Mouse (Mus musculus) urinary bladder, postnatal 4 days (tissue): Measurements from ENCODE around the gene Gm28035.
A peak's percentile ranks its signal among the peaks of the same experiment; 100 is the strongest.

ENCODE experiments used
- DNase-seq, 2 experiments: peaks; one replicate each; pipeline ENCODE4 v3.0.0; 2021 to 2022; ENCODE audit warnings: low spot score in 2 of 2

Gm28035 gene

DNA sequence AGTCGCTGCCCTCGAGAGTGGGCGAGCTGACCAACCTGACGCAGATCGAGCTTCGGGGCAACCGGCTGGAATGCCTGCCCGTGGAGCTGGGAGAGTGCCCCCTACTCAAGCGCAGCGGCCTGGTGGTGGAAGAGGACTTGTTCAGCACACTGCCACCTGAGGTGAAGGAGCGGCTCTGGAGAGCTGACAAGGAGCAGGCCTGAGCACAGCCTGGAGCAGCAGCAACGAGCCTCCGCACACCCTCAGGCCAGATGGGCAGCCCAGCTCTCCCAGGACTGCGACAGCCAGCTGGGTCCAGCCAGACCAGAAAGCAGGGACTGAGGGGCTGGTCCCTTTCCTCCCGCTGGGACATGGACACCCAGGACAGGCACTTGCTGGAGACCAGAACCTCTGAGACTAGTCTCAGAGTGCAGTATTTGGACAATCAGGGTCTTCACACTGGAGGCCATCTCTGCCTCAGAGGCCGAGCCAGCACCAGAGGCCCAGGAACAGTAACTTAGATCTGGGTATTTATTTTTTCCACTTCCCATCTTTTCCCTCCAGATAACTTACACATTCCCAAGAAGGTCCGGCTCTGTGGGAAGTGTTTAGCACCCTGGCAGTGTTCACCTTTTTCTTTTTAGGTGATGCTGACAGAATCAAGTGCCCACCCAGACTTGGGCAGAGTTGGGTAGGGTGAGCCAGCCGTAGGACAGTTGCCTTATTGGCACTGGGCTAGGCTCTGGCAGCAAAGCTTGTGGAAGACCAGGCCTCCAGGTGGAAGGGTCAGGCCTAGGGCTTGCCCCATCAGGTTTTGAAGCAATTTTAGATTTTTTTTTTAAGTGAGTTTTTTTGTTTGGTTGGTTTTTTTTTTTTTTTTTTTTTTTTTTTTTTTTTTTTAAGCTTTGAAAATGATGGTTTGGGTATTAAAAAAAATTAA is 21.8 kb downstream of the Gm28035 start:
- DNase-seq: no peak

DNA sequence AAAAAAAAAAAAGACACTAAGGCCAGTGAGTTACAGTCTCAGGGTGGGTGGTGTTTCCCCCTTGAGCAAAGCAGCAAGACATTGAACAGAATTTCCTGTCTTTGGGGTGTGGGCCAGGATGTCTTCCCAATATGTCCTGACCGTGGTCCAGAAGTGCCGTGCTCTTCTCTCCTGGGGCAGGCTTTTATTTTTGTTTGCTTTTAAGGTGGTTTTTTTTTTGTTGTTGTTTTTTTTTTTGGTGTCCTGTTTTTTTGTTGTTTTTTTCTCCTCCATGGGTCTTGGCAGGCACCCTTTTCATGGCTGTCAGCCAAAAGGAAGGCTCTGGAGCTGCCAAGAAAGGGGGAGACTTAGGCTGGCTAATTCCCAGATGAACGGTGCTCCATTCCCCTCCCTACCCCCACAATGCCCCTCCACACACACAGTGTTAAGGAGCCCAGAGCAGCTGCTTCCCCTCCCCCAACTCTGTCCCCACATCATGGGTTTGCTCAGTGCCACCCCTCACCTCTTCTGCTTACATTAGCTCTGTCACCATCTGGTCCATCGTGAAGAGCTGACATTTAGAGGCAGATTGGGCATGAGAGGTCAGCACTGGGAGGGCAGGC is 22.6 kb downstream of the Gm28035 start:
- DNase-seq: no peak

DNA sequence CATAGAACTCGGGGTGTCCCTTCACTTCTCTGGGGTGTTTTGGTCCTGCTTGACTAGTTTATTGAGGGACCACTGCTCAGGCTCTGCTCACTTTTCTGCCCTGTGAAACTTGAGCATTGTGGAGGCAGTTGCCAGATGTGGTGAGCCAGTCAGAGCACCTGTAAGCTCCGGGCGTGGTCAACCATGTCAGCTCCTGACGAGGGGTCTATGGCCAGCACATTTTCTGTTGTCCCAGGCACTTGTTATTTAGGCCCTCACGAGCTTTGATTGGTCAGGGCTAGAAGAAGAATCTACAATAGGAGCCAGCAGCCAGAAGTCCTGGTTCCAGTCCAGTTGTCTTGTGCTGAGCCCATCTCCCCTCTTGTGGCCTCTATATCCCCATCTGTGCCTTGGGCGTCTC is 23.4 kb downstream of the Gm28035 start:
- DNase-seq: no peak

DNA sequence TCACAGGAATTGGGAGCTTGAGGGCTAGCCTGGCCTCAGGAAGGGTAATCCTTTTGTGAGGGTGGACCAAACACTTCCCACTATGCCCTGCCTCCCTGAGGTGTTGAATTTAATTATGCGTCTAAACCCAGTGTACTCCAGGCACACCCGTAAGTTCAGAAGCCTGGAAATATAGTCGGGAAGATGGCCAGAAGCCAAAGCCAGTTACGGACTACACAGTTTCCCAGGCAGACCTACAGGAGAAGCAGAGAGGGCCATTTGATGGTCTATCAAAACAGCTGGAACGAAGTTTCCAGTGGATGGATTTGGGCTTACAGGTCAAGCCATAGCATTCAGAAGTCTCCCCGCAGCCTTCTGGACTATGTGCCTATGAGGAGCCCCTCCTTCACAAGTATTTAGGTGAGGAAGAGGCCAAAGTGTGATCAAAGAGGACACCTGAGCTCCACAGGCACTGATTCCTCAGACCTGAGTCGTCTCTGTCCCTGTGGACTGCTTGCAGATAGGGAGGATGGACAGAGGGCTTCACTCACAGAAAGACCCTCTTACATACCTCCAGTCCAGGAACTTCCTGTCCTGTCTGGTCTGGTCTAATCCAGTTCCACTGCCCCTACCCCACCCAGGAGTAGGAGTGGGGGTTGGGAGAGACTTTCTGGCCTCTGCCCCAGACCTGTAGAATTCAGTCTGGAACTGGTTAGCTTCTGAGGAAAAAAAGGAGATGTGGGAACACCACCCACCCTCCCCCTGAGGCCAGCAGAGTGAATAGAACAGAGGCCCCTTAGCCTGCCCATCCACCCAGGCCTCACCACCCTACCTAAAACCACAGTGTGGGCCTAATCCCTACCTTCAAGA is 24.5 kb downstream of the Gm28035 start:
- no peak for DNase-seq

DNA sequence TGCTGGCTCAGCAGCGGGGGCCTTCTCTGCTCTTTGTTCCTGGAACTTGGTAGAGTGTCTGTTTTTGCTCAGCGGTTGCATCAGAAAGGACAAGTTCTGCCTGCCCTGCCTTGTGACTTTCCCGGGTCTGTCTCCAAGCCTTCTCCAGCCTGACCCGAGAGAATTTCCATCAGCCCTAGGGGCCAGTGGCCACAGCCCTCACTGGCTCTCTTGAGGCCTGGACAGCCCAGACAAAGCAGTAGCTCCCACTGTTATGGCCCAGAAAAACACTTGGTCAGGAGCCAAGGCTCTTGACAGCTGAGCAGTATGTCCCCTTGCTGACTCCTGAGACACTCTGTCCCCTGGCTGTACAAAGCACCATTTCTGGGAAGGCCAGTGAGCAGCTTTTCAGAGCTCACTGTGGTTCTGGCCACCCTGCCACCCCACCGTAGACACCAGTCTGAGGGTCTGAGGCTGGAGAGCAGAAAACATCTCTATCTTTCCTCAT is 25.4 kb downstream of the Gm28035 start, which contains the start of gene Phyhd1:
TSS of gene Phyhd1 (plus strand) at position 437 of the 487 bp plus-strand sequence.
- peak in 1 of 2 experiments; percentile 61 for DNase-seq

- DNase-seq: peak; percentile 72 to 79
Measured at GRCm38 (mm10) chr2:30266392-30266941, 26.1 kb downstream of the Gm28035 start.

- no peak for DNase-seq
Measured at GRCm38 (mm10) chr2:30267466-30267865, 27.1 kb downstream of the Gm28035 start.

- no peak for DNase-seq
Measured at GRCm38 (mm10) chr2:30268371-30268770, 28.0 kb downstream of the Gm28035 start.

DNA sequence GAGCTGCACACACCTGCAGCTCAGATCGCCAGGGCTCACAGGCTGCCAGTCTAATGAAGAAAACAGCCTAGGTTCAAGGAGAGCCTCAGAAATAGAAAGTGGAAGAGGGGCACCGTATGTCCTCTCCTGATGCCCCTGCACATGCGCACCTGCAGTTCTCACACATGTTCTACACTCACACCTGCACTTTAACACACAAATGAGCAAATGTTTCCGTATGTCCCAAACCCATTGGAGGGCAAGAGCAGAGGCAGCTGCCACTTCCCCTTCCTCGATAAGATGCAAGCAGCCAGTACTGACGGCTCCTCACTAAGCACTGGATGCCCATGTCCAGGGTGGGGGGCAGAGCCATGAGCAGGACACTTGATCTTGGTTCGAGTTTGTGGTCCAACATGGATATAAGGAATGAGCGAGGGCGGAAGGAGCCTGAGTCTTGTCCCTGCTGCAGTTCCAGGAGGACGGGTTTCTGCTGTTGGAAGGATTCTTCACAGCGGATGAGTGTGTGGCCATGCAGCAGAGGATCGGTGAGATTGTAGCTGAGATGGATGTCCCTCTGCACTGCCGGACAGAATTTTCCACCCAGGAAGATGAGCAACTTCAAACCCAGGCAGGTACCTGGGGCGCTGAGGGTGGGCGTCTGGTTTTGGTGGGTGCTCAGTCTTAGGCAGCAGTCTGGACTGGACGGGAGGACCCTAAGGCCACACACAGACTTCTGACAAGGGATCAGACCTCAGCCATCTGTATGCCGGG is 29.0 kb downstream of the Gm28035 start:
- no peak for DNase-seq

DNA sequence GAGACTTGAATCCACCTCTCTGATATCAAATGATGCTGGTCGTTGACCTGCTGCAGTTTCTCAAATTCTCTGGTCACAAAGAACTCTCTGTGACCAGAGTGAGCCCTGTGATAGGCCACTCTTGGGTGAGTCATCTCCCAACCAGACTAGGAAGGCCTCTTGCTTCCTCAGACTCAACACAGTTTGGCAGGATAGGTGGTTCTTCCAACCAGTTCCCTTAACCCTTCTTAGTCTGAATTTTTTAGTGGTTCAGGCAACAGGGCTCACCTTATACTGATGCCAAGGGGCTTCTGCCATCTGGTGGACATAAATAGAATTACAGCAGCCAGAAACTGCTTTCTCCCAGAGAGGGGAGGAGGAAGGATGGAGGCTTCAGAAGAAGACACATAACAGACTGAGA is 29.8 kb downstream of the Gm28035 start:
- DNase-seq: peak in 1 of 2 experiments; percentile 58

GRCm38 (mm10) chr2:30280743-30281142 is 40.4 kb downstream of the Gm28035 start, which contains the start of gene Gm28038:
Gene Gm28038 (plus strand): TSS chr2:30281043.
- no peak for DNase-seq

DNA sequence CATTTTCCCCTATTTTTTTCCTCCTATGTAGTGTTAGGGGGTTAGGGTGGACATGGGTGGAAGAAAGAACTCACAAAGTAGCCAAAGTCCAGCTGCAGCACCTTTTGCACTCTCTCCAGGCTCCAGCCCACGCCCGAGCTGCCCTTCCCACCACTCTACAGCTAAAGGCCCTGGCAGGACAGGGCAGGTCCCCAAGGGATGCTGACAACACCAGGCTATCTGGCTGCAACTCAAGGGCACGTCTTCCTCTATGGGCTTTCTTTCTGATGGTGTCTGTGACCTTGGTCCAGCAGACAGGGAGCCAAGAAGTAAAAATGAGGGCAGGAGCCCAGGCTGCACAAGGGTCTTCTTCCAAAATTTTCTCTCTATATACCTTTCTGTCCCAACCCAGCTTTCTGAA is 41.3 kb downstream of the Gm28035 start:
- DNase-seq: no peak

GRCm38 (mm10) chr2:30283193-30283592 is 42.8 kb downstream of the Gm28035 start:
- no peak for DNase-seq

GRCm38 (mm10) chr2:30285004-30285403 is 44.6 kb downstream of the Gm28035 start:
- no peak for DNase-seq

DNA sequence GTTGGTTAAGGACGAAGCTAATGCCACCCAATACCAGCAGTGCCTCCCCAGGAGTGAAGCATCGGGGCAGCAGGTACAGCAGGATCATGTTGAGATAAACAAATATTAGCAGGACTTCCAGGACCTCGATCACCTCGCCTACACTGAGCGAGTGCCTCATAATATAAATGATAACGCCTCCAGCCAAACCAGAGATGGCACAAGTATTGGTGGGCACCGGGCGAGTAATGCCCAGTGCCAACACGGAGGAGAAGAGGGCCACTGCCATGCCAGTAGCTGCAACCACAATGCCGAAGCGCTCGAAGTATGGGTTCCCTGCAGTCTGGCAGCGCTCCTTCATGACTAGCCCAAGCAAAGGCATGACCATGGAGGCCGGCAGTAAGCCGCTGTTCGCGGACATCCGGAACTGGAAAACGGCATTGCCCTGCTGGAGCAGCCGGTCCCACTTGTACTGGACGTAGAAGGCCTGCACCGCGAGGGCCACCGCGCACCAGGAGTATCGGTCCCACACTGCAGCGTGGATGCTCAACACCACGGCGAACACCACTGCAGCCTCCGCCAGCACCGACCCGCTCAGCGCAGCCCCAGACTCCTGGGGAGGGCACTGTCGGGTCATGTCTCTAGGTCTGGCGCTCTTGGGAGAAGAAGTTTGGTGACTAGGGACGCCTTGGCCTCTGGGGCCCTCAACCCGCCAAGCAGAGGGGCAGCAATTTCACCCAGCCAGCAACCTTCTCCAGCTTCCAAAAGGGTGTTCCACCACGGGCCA is 45.2 kb downstream of the Gm28035 start:
- no peak for DNase-seq

GRCm38 (mm10) chr2:30286192-30287026 is 46.0 kb downstream of the Gm28035 start, which contains the start of the genes Dolk and Nup188:
Gene Dolk (minus strand): TSS chr2:30286334.
Gene Nup188 (plus strand): TSS chr2:30286397.
- DNase-seq: peak; percentile 94 to 99

GRCm38 (mm10) chr2:30287027-30287373 is 46.6 kb downstream of the Gm28035 start:
- no peak for DNase-seq

DNA sequence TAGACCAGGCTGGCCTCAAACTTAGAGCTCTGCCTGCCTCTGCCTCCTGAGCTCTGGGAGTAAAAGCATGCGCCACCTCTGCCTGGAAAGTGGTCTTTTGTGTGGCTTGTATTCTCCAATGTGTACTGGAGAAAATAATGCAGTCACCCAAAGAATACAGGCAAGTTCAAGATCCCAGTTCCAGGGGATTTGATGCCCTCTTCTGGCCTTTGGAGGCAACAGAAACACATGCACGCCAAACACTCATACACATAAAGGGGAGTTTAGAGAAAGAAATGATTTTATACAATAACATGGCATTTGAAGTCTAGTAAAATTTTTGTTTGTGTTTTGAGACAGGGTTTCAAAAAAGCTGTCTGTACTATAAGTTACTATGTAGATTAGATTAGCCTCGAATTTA is 59.2 kb downstream of the Gm28035 start:
- DNase-seq: no peak

- no peak for DNase-seq
Measured at GRCm38 (mm10) chr2:30299966-30300365, 59.6 kb downstream of the Gm28035 start.
